In genomic region chrX:97327891-97328290, GRCm38 (mm10) we compare ENCODE assay signal across 17 mouse cellular contexts. TPM values are rescaled to one million over a fixed set of nuclear protein-coding genes. Genes with fewer than 3 reads are reported as not detected.
"Had no signal": no experiment of that assay in that cellular context is flagged by ENCODE, and none has a peak within 500 bp of the region (broad histone marks: within the 10 kb centered on the region; RNA-seq: fewer than 3 reads in every experiment).

No protein-coding gene starts in this region.

- ATAC-seq: midbrain, embryonic 15.5 days had no signal

- H3K4me1 ChIP-seq: limb, embryonic 13.5 days; lung, embryonic 15.5 days; megakaryocyte, embryonic 14.5 days; midbrain, embryonic 15.5 days; neural tube, embryonic 12.5 days; stomach, embryonic 15.5 days had no signal

- H3K4me2 ChIP-seq: limb, embryonic 13.5 days; liver, embryonic 11.5 days; lung, embryonic 15.5 days; midbrain, embryonic 11.5 days; midbrain, embryonic 15.5 days; neural tube, embryonic 12.5 days; stomach, embryonic 15.5 days had no signal

- H3K4me3 ChIP-seq: limb, embryonic 13.5 days; lung, embryonic 15.5 days; megakaryocyte, embryonic 14.5 days; midbrain, embryonic 15.5 days; neural tube, embryonic 12.5 days; stomach, embryonic 15.5 days had no signal

- H3K9me3 ChIP-seq: limb, embryonic 13.5 days; lung, embryonic 15.5 days; midbrain, embryonic 15.5 days; neural tube, embryonic 12.5 days; stomach, embryonic 15.5 days had no signal

- DNase-seq: kidney, postnatal 36 days; layer of hippocampus, adult 9-11 months; lung, postnatal 14 days; right cerebral cortex, postnatal 4 days; thymus, adult 2 months; thymus, postnatal 36 days had no signal

- H3K27me3 ChIP-seq: limb, embryonic 13.5 days; lung, embryonic 15.5 days; megakaryocyte, embryonic 14.5 days; midbrain, embryonic 15.5 days; neural tube, embryonic 12.5 days; stomach, embryonic 15.5 days had no signal

- H3K36me3 ChIP-seq: limb, embryonic 13.5 days; lung, embryonic 15.5 days; midbrain, embryonic 15.5 days; neural tube, embryonic 12.5 days; stomach, embryonic 15.5 days had no signal

- H3K9ac ChIP-seq: limb, embryonic 13.5 days; lung, embryonic 15.5 days; midbrain, embryonic 15.5 days; neural tube, embryonic 12.5 days; stomach, embryonic 15.5 days had no signal

- H3K27ac ChIP-seq: kidney, postnatal 0 days; limb, embryonic 13.5 days; lung, embryonic 15.5 days; macrophage; midbrain, embryonic 15.5 days; neural tube, embryonic 12.5 days; stomach, embryonic 15.5 days had no signal

RNA-seq across cellular contexts. Expression of gene Eda2r, which starts 49.1 kb away (rescaled TPM):
- total RNA-seq: neutrophil, adult 5-6 weeks had no signal
